Mouse (Mus musculus): ENCODE results near the gene Kdm5d.

The Kdm5d gene

DNA sequence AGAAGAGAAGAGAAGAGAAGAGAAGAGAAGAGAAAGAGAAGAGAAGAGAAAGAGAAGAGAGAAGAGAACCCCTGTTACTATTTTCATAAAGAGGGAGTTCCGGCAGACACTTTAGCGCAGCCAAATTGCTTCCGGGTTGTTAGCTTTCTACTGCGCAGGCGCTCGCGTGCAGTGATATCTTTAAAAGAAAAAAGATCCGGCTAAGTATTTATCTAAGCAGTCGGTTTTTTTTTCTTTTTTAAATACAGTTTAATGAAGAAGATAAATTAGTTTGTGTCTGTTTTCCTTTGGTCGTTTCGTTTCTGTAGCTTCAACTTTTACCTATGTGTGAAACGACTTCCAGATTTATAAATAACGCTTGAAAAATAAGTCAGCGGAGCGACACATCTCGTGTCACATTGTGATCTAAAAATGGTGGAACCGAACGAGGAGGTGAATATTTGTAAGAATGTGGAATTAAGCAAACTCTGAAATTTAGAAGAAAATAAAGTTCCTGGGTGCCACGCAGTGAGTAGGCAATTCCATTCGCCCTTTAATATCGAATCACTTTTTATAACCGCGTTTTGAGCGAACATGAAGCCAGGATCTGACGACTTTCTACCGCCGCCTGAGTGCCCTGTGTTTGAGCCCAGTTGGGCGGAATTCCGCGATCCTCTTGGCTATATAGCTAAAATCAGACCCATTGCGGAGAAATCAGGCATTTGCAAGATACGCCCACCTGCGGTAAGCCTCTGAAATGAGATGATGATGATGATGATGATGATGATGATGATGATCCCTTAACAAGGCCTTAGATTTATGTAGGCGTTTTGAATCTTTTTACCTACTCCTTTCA lies at the start of gene Kdm5d:
TSS of gene Kdm5d (plus strand) at position 396 of the 835 bp plus-strand sequence.
- DNase-seq, result peak; percentile 72

DNA sequence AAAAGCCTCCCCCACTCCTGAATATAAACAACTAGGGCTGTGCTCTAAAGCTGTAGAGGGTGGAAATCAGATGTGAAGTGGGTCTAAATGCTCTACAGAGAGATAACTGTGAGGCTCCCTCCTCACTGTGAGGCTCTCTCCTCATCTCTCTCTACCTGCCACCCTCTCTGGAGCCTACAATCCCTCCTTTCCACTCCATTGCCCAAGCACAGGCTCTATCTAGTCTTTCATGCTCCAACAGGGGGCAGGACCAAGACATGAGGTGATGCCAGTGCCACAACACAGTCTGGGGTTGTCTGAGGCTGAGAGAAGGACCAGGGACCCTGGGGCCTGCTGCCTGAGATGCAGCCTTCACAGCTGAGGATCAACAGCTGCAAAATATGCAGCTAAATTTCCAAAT lies 25.2 kb upstream of the Kdm5d start:
- no peak for DNase-seq

DNA sequence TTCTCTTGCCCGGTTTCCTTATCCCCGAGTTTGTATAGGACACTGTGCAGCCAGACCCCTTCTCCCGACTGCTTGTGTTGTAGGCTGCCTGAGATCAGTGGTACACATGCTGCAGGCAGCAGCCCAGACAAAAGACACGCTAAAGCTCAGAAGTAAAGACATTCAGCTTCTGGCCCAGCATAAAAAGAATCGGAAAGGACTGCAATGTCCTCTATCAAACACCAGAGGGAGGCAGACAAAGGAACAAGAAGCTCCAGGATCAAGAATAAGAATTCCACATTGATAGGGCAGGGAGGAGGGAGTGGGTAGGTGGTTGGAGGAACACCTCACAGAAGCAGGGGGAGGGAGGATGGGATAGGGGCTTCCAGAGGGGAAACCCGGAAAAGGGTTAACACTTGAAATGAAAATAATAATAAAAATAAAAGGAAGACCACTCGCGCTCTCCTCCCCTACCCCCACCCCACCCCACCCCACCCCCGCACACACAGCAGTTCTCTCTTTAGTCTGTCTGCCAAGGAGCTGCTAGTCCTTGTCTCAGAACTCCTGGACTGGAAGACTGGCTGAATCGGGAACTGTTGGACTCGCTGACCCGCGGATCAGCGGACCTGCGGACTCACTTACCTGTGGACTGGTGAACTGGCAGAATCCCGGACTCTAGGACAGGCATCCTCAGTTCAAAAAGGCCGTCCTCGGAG lies 24.6 kb upstream of the Kdm5d start:
- DNase-seq, result no peak

All from thymus, postnatal 4 days (tissue).